Mouse (Mus musculus) heart, postnatal 0 days (tissue): ENCODE measurements around the gene Tigar. TPM values are rescaled to one million over a fixed set of nuclear protein-coding genes. Genes with fewer than 3 reads are reported as not detected.

ENCODE experiments used
- ATAC-seq: fragments of 200-750 bp; cut with Nextera tagmentation; 2 replicates; pipeline ENCODE4 v1.8.0; 2017; ENCODE audit warnings: low read depth, moderate number of reproducible peaks, moderate library complexity; ENCODE audit not compliant: insufficient read depth
- DNase-seq: peaks from one replicate; pipeline ENCODE4 v3.0.0-alpha.2; 2016; ENCODE audit warnings: low spot score
- H3K27ac ChIP-seq: fragments of 300-500 bp; sonication (generic); 2 replicates; pipeline ENCODE4 v1.5.1; 2014; ENCODE audit warnings: low read depth, mild to moderate bottlenecking
- H3K27me3 ChIP-seq: fragments of 300-500 bp; sonication (generic); 2 replicates; pipeline ENCODE4 v1.6.1; 2014; ENCODE audit warnings: low read length, mixed read lengths; ENCODE audit not compliant: control insufficient read depth, insufficient read depth
- H3K36me3 ChIP-seq: fragments of 300-500 bp; sonication (generic); replicated peaks from 2 replicates; pipeline ENCODE4 v1.6.1; 2014; ENCODE audit warnings: low read length, mixed read lengths; ENCODE audit not compliant: control insufficient read depth, insufficient read depth
- H3K4me1 ChIP-seq: fragments of 300-500 bp; sonication (generic); 2 replicates; pipeline ENCODE4 v1.6.1; 2014; ENCODE audit warnings: antibody characterized with exemption; ENCODE audit not compliant: control insufficient read depth, insufficient read depth
- H3K4me2 ChIP-seq: fragments of 300-500 bp; sonication (generic); 2 replicates; pipeline ENCODE4 v1.6.1; 2014; ENCODE audit warnings: low read depth, mild to moderate bottlenecking, low read length, moderate library complexity
- H3K4me3 ChIP-seq: fragments of 300-500 bp; sonication (generic); 2 replicates; pipeline ENCODE4 v1.5.1; 2014; ENCODE audit warnings: low read depth, low read length
- H3K9ac ChIP-seq: fragments of 300-500 bp; sonication (generic); replicated peaks from 2 replicates; pipeline ENCODE4 v1.6.1; 2014; ENCODE audit warnings: low read depth, low read length, mixed read lengths
- H3K9me3 ChIP-seq: fragments of 300-500 bp; sonication (generic); replicated peaks from 2 replicates; pipeline ENCODE4 v1.6.1; 2016; ENCODE audit warnings: low read length; ENCODE audit not compliant: control insufficient read depth
- CTCF ChIP-seq: IDR thresholded peaks from 2 replicates; pipeline ENCODE4 v1.5.1; 2016; ENCODE audit warnings: antibody characterized with exemption, control low read depth, low read depth
- EP300 ChIP-seq: IDR thresholded peaks from 2 replicates; pipeline ENCODE4 v1.6.1; 2016; ENCODE audit warnings: antibody characterized with exemption, low read depth
- WGBS: fragments of 180-500 bp; shearing (Covaris S2); extraction: QIAGEN DNeasy Blood & Tissue Kit; methylation state at CpG from one replicate; pipeline ENCODE4 v1.1.7; 2014; 5-methylcytosine and 5-hydroxymethylcytosine counted together
- polyA plus RNA-seq: library from polyadenylated mRNA; unstranded; fragments of >200 nt; fragmentation: Nextera tagmentation; extraction: Ambion mirVana; gene quantifications from 2 replicates; pipeline ENCODE4 v1.2.1, GENCODE M21; 2015
- total RNA-seq: library from RNA; depleted of rRNA; stranded (reverse); fragments of >200 nt; gene quantifications from 2 replicates; pipeline ENCODE4 v1.2.3, GENCODE M21; 2014; ENCODE audit warnings: low replicate concordance

The Tigar gene
- total and polyA plus RNA-seq, 2 experiments from 2014 or later: 15.6 to 21.1 TPM

DNA sequence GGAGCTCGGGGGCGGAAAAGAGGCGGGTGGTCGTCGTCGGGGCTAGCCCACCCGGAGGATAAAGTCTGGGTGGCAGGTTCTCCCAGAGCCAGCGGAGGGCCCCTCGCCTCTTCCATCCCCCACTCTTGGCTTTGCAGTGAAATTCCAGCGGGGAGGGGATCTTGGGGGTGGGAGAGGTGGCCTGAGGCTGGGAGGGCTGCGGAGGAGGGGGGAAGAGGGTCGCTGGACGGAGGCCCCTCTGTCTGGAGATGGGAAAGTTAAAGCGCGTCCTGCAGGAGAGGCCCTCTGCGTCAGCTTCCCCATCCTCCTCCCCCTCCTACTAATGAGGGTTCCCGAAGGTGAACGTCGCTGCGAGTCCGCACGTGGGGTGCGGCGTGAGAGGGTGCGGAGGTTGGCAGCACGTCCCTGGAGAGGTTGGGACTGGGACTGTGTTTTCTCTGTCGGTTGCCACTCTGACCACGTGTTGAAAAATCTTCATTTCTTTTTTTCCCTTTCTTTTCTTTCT is 44.0 kb upstream of the Tigar start:
- Histone ChIP-seq H3K4me3 (peak overlapping the region; percentile 77), H3K9ac (peak overlapping the region; percentile 57), H3K9me3 (no peaks in the 10 kb centered on the region), H3K27me3 (0 out of 2 replicates have a peak, but pooled peaks cover 3% of the 10 kb centered on the region), H3K4me2 (peak overlapping the region; percentile 95), H3K36me3 (no peaks in the 10 kb centered on the region), H3K27ac (peak overlapping the region; percentile 83), H3K4me1 (peaks cover 30% of the 10 kb centered on the region)
- TF ChIP-seq EP300: no peak
- peak; percentile 54 for DNase-seq
- no peak for ATAC-seq
- WGBS: under 1% methylated on average over 27 of the region's 28 CpGs

DNA sequence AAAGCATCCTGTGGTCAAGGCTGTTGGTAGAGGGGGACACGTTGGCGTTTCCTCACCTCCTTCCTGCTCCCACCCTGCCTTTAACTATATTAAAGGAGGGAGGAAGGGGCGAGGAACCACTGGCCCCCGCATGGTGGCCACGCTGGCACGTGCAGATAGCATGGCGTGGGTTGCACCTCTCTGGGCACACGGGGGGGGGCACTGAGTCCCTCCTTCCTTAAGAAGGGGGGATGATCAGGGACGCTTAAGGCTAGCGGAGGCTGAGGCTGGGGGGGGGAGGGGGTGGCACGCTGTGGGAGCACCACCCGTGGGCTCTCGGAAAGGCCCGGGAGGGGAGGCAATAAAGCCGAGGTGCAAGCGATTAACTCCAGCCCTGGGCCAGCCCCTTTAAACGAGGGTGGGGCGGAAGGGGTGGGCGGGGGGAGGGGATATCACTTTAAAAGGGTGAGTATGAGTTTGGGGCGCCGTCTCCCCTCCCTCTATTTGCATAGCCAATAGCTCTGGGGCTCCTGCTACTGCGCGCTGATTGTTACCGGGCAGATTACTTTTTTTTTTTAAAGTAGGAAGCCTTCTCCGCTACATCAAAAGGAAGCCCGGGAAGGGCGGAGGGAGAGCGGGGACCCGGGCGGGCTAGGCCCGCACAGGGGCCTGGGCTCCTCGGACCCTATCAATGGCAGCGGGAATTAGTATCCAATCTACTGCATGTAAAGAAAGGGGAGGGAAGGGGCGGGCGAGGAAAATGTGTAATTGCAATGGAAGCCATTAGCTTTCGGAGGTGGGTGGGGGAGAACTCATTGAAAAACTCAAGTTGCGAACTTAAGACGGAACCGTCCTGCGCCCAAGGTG is 43.0 kb upstream of the Tigar start, which contains the start of gene Ccnd2:
Gene Ccnd2, minus strand, starts transcription at position 88 of the 846 bp plus-strand sequence.
- H3K9me3 ChIP-seq: no peaks in the 10 kb centered on the region
- peak within 1 kb of the TSS; percentile 40 for H3K9ac ChIP-seq
- H3K4me1 ChIP-seq: peaks cover 32% of the 10 kb centered on the region
- H3K4me3 ChIP-seq: peak within 1 kb of the TSS; percentile 77
- H3K27ac ChIP-seq: peak within 1 kb of the TSS; percentile 84
- H3K27me3 ChIP-seq: 0 out of 2 replicates have a peak, but pooled peaks cover 3% of the 10 kb centered on the region
- ATAC-seq: peak; percentile 63
- peak; percentile 90 for DNase-seq
- H3K36me3 ChIP-seq: no peaks in the 10 kb centered on the region
- H3K4me2 ChIP-seq: peak within 1 kb of the TSS; percentile 95
- 1% methylated on average over 40 of the region's 40 CpGs for WGBS
- TF ChIP-seq EP300 (no peak), CTCF (no peak)

DNA sequence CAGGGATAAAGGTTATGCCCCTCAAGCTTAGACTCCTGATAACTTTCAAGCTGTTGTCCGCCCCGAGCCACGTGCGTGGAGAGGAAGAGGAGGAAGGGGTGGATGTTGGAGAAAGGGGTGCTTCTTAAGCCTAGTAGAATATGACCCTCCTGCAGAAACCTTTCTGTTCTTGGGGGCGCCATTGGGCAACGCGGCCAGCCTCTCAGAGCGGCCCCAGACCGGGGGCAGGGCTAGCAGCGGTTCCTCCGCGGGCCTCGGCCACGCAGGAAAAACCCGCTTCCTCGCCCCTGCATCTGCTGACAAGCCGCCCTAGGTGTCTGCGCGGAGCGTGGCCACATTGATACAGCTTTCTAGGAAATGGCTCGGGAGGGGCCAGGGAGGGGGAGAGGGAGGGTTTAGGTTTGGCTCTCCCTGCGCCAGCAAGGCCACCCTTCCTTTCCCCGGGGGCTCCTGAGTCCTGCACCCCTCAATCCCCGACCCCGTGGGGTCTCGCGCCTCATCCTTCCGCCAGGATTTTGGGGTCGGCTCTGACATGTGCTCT is 42.3 kb upstream of the Tigar start:
- WGBS: under 1% methylated on average over 29 of the region's 29 CpGs
- Histone ChIP-seq H3K9me3 (no peaks in the 10 kb centered on the region), H3K27me3 (0 out of 2 replicates have a peak, but pooled peaks cover 3% of the 10 kb centered on the region), H3K4me1 (peaks cover 32% of the 10 kb centered on the region), H3K27ac (peak overlapping the region; percentile 84), H3K36me3 (no peaks in the 10 kb centered on the region), H3K4me2 (peak overlapping the region; percentile 95), H3K9ac (peak overlapping the region; percentile 40), H3K4me3 (peak overlapping the region; percentile 77)
- no peak for TF ChIP-seq CTCF
- TF ChIP-seq EP300: no peak
- DNase-seq: peak; percentile 23
- no peak for ATAC-seq

GRCm38 (mm10) chr6:127150663-127151564 is 41.6 kb upstream of the Tigar start:
- under 1% methylated on average over 33 of the region's 34 CpGs for WGBS
- Histone ChIP-seq H3K4me1 (peaks cover 32% of the 10 kb centered on the region), H3K27me3 (0 out of 2 replicates have a peak, but pooled peaks cover 3% of the 10 kb centered on the region), H3K27ac (peak overlapping the region; percentile 89), H3K4me2 (peak overlapping the region; percentile 95), H3K9me3 (no peaks in the 10 kb centered on the region), H3K36me3 (peaks cover 2% of the 10 kb centered on the region), H3K9ac (peak overlapping the region; percentile 91), H3K4me3 (peak overlapping the region; percentile 77)
- no peak for TF ChIP-seq CTCF
- no peak for TF ChIP-seq EP300
- ATAC-seq (peak; percentile 68), DNase-seq (peak; percentile 95)
